Mouse (Mus musculus) heart, embryonic 13.5 days (tissue): ENCODE data around the gene Trim47. TPM values are rescaled to one million over a fixed set of nuclear protein-coding genes. Genes with fewer than 3 reads are reported as not detected.
"Not testable (repeated sequence)": the region's sequence is repeated elsewhere in the genome, so short reads cannot be mapped to it uniquely, and the experiment has no call there.

Experiments used
- ATAC-seq: fragments of 200-750 bp; cut with Nextera tagmentation; 2 replicates; pipeline ENCODE4 v1.8.0; 2017; ENCODE audit warnings: moderate TSS enrichment; ENCODE audit not compliant: insufficient number of reproducible peaks, low FRiP score, low TSS enrichment; ENCODE audit errors: extremely low read depth
- H3K27ac ChIP-seq: fragments of 300-500 bp; sonication (generic); replicated peaks from 2 replicates; pipeline ENCODE4 v1.5.1; 2015; ENCODE audit warnings: moderate library complexity, mild to moderate bottlenecking, inconsistent platforms
- H3K27me3 ChIP-seq: fragments of 300-500 bp; sonication (generic); replicated peaks from 2 replicates; pipeline ENCODE4 v1.6.1; 2015; ENCODE audit warnings: mild to moderate bottlenecking, inconsistent platforms
- H3K36me3 ChIP-seq: fragments of 300-500 bp; sonication (generic); 2 replicates; pipeline ENCODE4 v1.6.1; 2015; ENCODE audit warnings: mild to moderate bottlenecking, inconsistent platforms
- H3K4me1 ChIP-seq: fragments of 300-500 bp; sonication (generic); 2 replicates; pipeline ENCODE4 v1.6.1; 2015; ENCODE audit warnings: inconsistent platforms
- H3K4me2 ChIP-seq: fragments of 300-500 bp; sonication (generic); 2 replicates; pipeline ENCODE4 v1.6.1; 2015; ENCODE audit warnings: inconsistent platforms, mild to moderate bottlenecking, moderate library complexity
- H3K4me3 ChIP-seq: fragments of 300-500 bp; sonication (generic); 2 replicates; pipeline ENCODE4 v1.5.1; 2015; ENCODE audit warnings: moderate library complexity, mild to moderate bottlenecking, inconsistent platforms
- H3K9ac ChIP-seq: fragments of 300-500 bp; sonication (generic); 2 replicates; pipeline ENCODE4 v1.6.1; 2015; ENCODE audit warnings: inconsistent platforms, mild to moderate bottlenecking, moderate library complexity
- H3K9me3 ChIP-seq: fragments of 300-500 bp; sonication (generic); 2 replicates; pipeline ENCODE4 v1.6.1; 2016; ENCODE audit warnings: inconsistent platforms
- WGBS: fragments of 180-500 bp; shearing (Covaris S2); methylation state at CpG from one replicate; pipeline ENCODE4 v1.1.7; 2015; ENCODE audit warnings: mixed read lengths; 5-methylcytosine and 5-hydroxymethylcytosine counted together
- polyA plus RNA-seq: library from polyadenylated mRNA; unstranded; fragments of >200 nt; fragmentation: Nextera tagmentation; extraction: Ambion mirVana; gene quantifications from 2 replicates; pipeline ENCODE4 v1.2.1, GENCODE M21; 2015

Gene Trim47
- polyA plus RNA-seq, 1 experiment from 2014 or later: 46.1 TPM

GRCm38 (mm10) chr11:116093771-116094565 lies 33.0 kb downstream of the Trim47 start:
- ATAC-seq: no peak

GRCm38 (mm10) chr11:116092959-116093358 lies 34.1 kb downstream of the Trim47 start:
- H3K36me3 ChIP-seq, H3K9me3 ChIP-seq, H3K9ac ChIP-seq, H3K4me3 ChIP-seq, ATAC-seq, H3K27me3 ChIP-seq, H3K4me2 ChIP-seq: not testable (repeated sequence)
- H3K4me1 ChIP-seq: peaks cover 16% of the 10 kb centered on the region
- H3K27ac ChIP-seq: peak overlapping the region; percentile 83
- 87% methylated on average over 6 of the region's 6 CpGs for WGBS

More at GRCm38 (mm10) chr11:116093771-116094565, 33.0 kb downstream of the Trim47 start:
- Histone ChIP-seq H3K4me2 (peak overlapping the region; percentile 38), H3K4me1 (peaks cover 17% of the 10 kb centered on the region), H3K27ac (peak overlapping the region; percentile 83), H3K4me3 (no peak overlapping the region), H3K36me3 (no peaks in the 10 kb centered on the region), H3K9ac (peak overlapping the region; percentile 64; the same call in 1 of the 2 replicates), H3K9me3 (peaks cover 6% of the 10 kb centered on the region; the same call in 1 of the 2 replicates), H3K27me3 (no peaks in the 10 kb centered on the region)
- WGBS: 23% methylated on average over 16 of the region's 16 CpGs

GRCm38 (mm10) chr11:116091591-116091990 lies 35.4 kb downstream of the Trim47 start:
- Histone ChIP-seq H3K9me3 (peaks cover 2% of the 10 kb centered on the region; the same call in 1 of the 2 replicates), H3K4me2 (no peak overlapping the region), H3K4me3 (no peak overlapping the region), H3K4me1 (peaks cover 20% of the 10 kb centered on the region), H3K27me3 (no peaks in the 10 kb centered on the region), H3K9ac (peak overlapping the region; percentile 10; the same call in 1 of the 2 replicates), H3K27ac (no peak overlapping the region), H3K36me3 (no peaks in the 10 kb centered on the region)
- no peak for ATAC-seq
- WGBS: 82% methylated on average over 6 of the region's 6 CpGs

GRCm38 (mm10) chr11:116089545-116089944 lies 37.5 kb downstream of the Trim47 start:
- Histone ChIP-seq H3K4me1 (peaks cover 38% of the 10 kb centered on the region), H3K27me3 (no peaks in the 10 kb centered on the region), H3K36me3 (peaks cover 7% of the 10 kb centered on the region), H3K27ac (no peak overlapping the region), H3K4me2 (no peak overlapping the region), H3K9me3 (no peaks in the 10 kb centered on the region), H3K4me3 (no peak overlapping the region), H3K9ac (no peak overlapping the region)
- no peak for ATAC-seq
- 89% methylated on average over 6 of the region's 6 CpGs for WGBS

DNA sequence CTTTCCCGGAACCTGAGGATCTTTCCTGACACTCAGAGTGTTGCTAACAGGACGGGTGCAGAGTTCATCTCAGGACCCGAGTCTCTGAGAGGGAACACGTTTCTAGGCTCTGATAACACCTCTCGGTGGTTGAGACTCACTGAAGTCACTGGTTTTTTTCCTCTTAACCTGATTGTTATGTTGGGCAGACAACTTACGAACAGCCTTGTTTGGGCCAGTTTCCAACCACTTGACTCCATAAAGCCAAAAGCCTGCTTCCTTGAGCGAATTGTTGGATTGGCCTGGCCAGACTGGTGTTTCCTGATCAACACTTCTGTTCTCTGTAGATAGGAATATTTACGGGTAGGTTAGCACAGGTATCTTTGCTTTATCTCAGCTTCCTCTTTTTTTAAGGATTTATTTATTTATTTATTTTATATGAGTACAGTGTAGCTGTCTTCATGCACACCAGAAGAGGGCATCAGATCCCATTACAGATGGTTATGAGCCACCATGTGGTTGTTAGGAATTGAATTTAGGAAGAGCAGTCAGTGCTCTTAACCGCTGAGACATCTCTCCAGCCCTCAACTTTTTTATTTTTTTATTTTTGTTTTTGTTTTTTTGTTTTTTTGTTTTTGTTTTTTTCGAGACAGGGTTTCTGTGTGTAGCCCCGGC lies 38.1 kb downstream of the Trim47 start:
- Histone ChIP-seq H3K27ac (peak overlapping the region; percentile 20; the same call in 1 of the 2 replicates), H3K4me1 (peaks cover 37% of the 10 kb centered on the region), H3K36me3 (peaks cover 12% of the 10 kb centered on the region), H3K9me3 (no peaks in the 10 kb centered on the region), H3K4me3 (no peak overlapping the region), H3K9ac (no peak overlapping the region), H3K4me2 (no peak overlapping the region), H3K27me3 (no peaks in the 10 kb centered on the region)
- WGBS: 67% methylated on average over 11 of the region's 11 CpGs
- ATAC-seq: no peak

GRCm38 (mm10) chr11:116088188-116088587 lies 38.8 kb downstream of the Trim47 start:
- Histone ChIP-seq H3K9ac (0 out of 2 replicates have a peak overlapping the region, but pooled peaks have one; percentile 28), H3K27me3 (no peaks in the 10 kb centered on the region), H3K27ac (peak overlapping the region; percentile 79; the same call in 1 of the 2 replicates), H3K4me3 (peak overlapping the region; percentile 55; the same call in 1 of the 2 replicates), H3K9me3 (no peaks in the 10 kb centered on the region), H3K36me3 (peaks cover 19% of the 10 kb centered on the region), H3K4me2 (peak overlapping the region; percentile 70), H3K4me1 (peaks cover 30% of the 10 kb centered on the region)
- no peak for ATAC-seq
- WGBS: 71% methylated on average over 8 of the region's 8 CpGs

DNA sequence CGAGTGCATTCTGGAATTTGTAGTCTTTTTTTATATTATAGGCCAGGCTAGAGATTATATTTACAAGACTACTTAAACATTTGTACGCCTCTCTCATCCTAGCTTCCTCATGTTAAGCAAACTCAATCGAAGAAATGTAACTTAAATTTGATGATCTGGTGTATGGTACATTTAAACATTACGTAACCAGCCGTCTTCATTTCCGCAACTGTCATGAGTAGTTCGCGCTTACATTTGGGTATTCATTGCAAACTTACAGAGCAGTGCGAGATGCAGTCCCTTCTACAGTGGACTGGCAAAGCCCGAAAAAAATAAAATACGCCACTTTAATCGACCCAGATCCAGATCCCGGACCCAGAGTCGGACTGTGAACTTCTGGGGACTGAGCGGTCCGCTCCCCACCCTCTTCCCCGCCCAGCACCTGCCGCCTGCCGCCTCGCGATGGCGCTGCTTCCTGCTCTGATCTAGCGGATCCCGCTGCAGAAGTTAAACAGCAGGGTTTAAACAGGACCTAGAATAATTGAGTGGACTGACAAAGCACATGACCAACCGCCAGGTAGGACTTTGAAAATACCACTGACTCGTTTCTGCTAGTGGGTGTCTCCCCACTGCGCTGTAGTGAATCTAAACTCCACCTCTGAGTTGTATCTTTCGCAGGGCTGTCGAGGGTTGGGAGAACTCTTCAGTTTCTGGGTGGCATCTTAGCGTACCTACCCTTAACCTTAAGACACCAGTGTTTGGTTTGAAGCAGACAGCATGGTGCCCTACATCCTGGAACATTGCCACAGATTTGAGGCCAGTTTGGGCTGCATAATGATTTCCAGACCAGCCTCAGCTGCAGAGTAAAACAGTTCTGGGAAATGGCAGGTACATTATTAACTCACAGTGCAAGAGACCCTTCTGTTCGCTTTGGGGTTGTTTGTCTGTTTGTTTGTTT lies 39.5 kb downstream of the Trim47 start:
- Histone ChIP-seq H3K9me3 (no peaks in the 10 kb centered on the region), H3K4me3 (peak overlapping the region; percentile 55)
- 4% methylated on average over 31 of the region's 31 CpGs for WGBS

DNA sequence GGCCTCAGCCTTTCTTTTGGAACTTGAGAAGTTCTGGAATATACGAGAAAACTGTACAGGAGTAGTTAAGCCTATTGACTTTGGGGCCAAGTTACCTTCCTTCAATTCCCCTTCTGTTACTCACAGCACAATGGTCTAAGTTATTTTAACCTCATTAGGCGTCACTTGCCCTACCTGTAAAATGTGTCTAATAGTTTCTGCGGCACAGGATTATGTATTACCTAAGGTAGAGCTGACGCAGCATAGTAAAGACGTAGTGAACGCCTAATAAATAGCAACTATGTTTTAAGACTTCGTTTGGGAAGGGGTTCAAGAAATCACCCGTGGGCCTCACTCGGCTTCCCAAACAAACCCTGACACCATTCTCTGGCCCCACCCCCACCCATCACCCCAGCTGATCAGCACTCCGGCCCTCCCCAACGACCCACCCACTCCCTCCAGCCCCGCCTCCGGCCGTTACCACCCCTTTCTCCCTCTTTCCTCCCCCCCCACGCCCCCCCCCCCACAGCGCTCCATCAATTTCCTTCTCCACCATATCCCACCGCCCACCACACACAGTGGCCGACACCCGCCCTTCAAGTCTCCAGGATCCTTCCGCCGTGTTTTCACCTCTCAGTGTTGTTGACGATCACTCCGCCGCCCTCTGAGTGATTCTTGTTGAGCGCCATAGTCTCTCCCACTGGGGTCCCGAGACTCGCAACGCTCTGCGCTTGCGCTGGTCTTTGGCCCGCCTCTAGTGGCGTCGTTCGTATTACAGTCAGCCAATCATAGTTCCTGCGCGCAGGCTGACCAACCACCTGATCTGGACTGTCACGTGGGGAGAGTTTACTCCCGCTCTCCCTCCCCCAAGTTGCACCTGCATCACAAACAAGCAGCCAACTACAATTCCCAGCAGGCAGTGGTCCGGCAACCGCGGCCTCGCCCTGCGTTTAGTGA lies 40.5 kb downstream of the Trim47 start, which contains the start of gene Wbp2:
TSS of gene Wbp2 (minus strand) at position 738 of the 936 bp plus-strand sequence.
- H3K9ac ChIP-seq: peak within 1 kb of the TSS; percentile 81
- 5% methylated on average over 36 of the region's 43 CpGs for WGBS
- peak within 1 kb of the TSS; percentile 55 for H3K4me3 ChIP-seq
- ATAC-seq: peak; percentile 95
- H3K4me2 ChIP-seq: peak within 1 kb of the TSS; percentile 70
- no peaks in the 10 kb centered on the region for H3K9me3 ChIP-seq
- no peaks in the 10 kb centered on the region for H3K27me3 ChIP-seq
- H3K4me1 ChIP-seq: peaks cover 30% of the 10 kb centered on the region
- peak within 1 kb of the TSS; percentile 85 for H3K27ac ChIP-seq
- peaks cover 36% of the 10 kb centered on the region for H3K36me3 ChIP-seq

More for the DNA sequence above, 39.5 kb downstream of the Trim47 start:
- H3K27ac ChIP-seq: peak overlapping the region; percentile 79
- H3K4me1 ChIP-seq: peaks cover 30% of the 10 kb centered on the region
- H3K9ac ChIP-seq: peak overlapping the region; percentile 77
- ATAC-seq: peak; percentile 66
- H3K36me3 ChIP-seq: peaks cover 26% of the 10 kb centered on the region
- no peaks in the 10 kb centered on the region for H3K27me3 ChIP-seq
- H3K4me2 ChIP-seq: peak overlapping the region; percentile 70

- ATAC-seq: no peak
- H3K9ac ChIP-seq: no peak overlapping the region
- peaks cover 37% of the 10 kb centered on the region for H3K4me1 ChIP-seq
- peaks cover 59% of the 10 kb centered on the region for H3K36me3 ChIP-seq
- no peaks in the 10 kb centered on the region for H3K9me3 ChIP-seq
- WGBS: 74% methylated on average over 6 of the region's 6 CpGs
- no peaks in the 10 kb centered on the region for H3K27me3 ChIP-seq
- no peak overlapping the region for H3K4me3 ChIP-seq
- no peak overlapping the region for H3K27ac ChIP-seq
- no peak overlapping the region for H3K4me2 ChIP-seq
Measured at GRCm38 (mm10) chr11:116084166-116084565, 42.8 kb downstream of the Trim47 start.

DNA sequence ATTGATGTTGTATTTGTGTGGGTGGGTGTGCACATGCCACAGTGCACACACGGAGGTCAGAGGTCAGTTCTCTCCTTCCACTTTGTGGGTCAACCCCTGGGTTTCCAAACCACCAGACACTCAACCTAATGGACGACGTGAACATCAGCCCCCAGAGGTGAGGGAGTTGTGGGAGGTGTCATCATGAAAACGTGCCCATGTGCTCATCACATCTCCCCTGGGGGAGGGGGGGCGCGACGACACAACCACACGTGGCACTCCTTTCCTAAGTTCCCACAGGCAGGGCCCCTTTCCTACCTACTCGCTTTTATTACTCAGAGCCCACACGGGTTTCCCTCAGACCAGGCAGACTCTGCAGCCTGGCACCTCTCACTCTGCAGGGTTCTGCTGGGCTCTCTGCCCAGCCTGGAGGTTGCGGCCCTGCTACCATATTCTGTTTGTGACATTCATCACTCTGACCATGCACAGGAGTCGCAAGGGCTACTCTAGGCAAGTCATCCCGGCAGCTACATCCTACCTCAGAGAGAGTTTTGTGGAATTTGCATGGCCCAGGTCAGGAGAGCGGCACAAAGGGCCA lies 43.8 kb downstream of the Trim47 start:
- no peak overlapping the region for H3K27ac ChIP-seq
- no peak for ATAC-seq
- no peak overlapping the region for H3K4me3 ChIP-seq
- no peaks in the 10 kb centered on the region for H3K9me3 ChIP-seq
- peaks cover 66% of the 10 kb centered on the region for H3K36me3 ChIP-seq
- H3K27me3 ChIP-seq: no peaks in the 10 kb centered on the region
- no peak overlapping the region for H3K4me2 ChIP-seq
- H3K9ac ChIP-seq: no peak overlapping the region
- WGBS: 87% methylated on average over 14 of the region's 14 CpGs
- H3K4me1 ChIP-seq: peaks cover 44% of the 10 kb centered on the region
